Mouse (Mus musculus) embryo, embryonic 11.5 days (tissue): ENCODE data around the gene Sigmar1.
"Not testable (repeated sequence)": the region's sequence is repeated elsewhere in the genome, so short reads cannot be mapped to it uniquely, and the experiment has no call there.

Experiments
- DNase-seq: peaks from one replicate; pipeline ENCODE4 v3.0.0-alpha.2; 2012; ENCODE audit warnings: low read depth, low spot score

Sigmar1 gene

GRCm38 (mm10) chr4:41711705-41712375, 44.1 kb downstream of the Sigmar1 start:
- DNase-seq, result no peak

GRCm38 (mm10) chr4:41710229-41710628, 45.7 kb downstream of the Sigmar1 start:
- DNase-seq, result no peak

GRCm38 (mm10) chr4:41708192-41708745, 47.7 kb downstream of the Sigmar1 start:
- DNase-seq, result peak; percentile 60

- DNase-seq, result peak; percentile 75
These were observed 48.9 kb downstream of the Sigmar1 start for GRCm38 (mm10) chr4:41707011-41707535.

GRCm38 (mm10) chr4:41705922-41706754, 49.8 kb downstream of the Sigmar1 start:
- DNase-seq, result no peak

GRCm38 (mm10) chr4:41704651-41705050, 51.3 kb downstream of the Sigmar1 start:
- no peak for DNase-seq

GRCm38 (mm10) chr4:41702226-41702625, 53.7 kb downstream of the Sigmar1 start:
- not testable (repeated sequence) for DNase-seq

- DNase-seq, result not testable (repeated sequence)
These were observed 55.7 kb downstream of the Sigmar1 start for GRCm38 (mm10) chr4:41700224-41700623.

GRCm38 (mm10) chr4:41699783-41700182, 56.2 kb downstream of the Sigmar1 start, which contains the start of gene Il11ra1:
Gene Il11ra1 (plus strand): TSS chr4:41699989.
- DNase-seq, result not testable (repeated sequence)

- not testable (repeated sequence) for DNase-seq
These were observed 57.4 kb downstream of the Sigmar1 start for GRCm38 (mm10) chr4:41698421-41699016.

GRCm38 (mm10) chr4:41696930-41697841, 58.8 kb downstream of the Sigmar1 start, which contains the start of gene Cntfr:
Gene Cntfr (minus strand): TSS chr4:41697089.
- DNase-seq, result peak; percentile 69

- DNase-seq, result not testable (repeated sequence)
These were observed 59.5 kb downstream of the Sigmar1 start for GRCm38 (mm10) chr4:41696452-41696851.

GRCm38 (mm10) chr4:41695800-41696199, 60.2 kb downstream of the Sigmar1 start:
- not testable (repeated sequence) for DNase-seq

GRCm38 (mm10) chr4:41693511-41693910, 62.4 kb downstream of the Sigmar1 start:
- DNase-seq, result not testable (repeated sequence)

- not testable (repeated sequence) for DNase-seq
These were observed 65.9 kb downstream of the Sigmar1 start for GRCm38 (mm10) chr4:41690014-41690413.

- DNase-seq, result not testable (repeated sequence)
These were observed 67.4 kb downstream of the Sigmar1 start for GRCm38 (mm10) chr4:41688562-41688961.
